Mouse (Mus musculus) c-Kit-negative CD71-positive TER-119-positive erythroid progenitor cells, embryonic 14.5 days (primary cell): ENCODE measurements around the gene Micu2.

Experiments
- DNase-seq: peaks from one replicate; pipeline ENCODE4 v3.0.0-alpha.2; 2013; ENCODE audit warnings: low read depth, low spot score

Gene Micu2

GRCm38 (mm10) chr14:57998526-57999401 lies at the start of gene Micu2:
TSS of gene Micu2 (minus strand) at chr14:57999262.
- peak; percentile 73 for DNase-seq

DNA sequence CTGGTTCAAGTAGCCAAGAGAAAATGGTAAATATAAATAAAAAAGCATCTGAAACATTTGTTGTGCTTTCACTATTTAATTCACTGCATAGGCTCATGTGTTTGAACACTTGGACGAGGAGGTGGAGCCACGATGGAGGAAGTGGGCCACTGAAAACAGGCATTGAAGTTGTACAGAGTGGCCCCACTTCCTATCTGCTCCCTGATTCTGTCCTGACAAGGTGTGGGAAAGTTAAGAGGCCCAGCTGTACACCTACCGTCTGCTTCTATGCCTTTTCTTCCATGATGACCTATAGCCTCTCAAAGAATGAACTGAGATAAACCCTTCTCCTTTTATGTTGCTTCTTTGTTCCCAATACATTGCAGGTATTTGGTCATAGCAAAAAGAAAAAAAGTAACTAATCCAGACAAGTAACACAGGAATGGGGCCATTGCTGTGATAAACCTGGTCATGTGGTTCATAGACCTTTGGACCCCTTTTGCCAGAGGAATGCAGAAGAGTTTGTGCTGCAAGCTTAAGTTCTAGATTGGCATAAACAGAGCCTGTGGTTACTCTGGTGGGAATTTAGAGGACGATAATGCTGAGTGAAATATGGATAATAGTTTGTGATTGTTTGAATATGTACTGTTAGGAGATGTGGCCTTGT lies 47.7 kb upstream of the Micu2 start:
- DNase-seq, result no peak

DNA sequence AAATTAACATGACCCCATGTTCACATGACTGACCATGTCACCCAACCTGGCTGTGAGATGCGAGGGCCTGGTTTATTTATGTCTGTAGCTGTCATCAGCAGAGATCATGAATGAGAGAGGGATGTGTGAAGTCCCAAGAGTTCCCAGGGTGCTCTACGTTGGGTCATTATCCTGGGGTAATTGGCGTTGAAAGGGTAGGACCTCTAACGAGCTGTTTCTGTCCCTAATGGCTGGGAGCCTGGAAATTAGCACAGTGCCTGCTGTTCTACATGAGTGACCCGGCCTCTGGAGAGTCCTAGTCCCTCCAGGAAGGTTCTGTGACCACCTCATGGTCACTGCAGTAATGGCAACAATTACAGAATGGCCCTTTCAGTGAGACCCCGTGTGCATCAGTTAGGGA lies 37.1 kb upstream of the Micu2 start:
- DNase-seq, result no peak

DNA sequence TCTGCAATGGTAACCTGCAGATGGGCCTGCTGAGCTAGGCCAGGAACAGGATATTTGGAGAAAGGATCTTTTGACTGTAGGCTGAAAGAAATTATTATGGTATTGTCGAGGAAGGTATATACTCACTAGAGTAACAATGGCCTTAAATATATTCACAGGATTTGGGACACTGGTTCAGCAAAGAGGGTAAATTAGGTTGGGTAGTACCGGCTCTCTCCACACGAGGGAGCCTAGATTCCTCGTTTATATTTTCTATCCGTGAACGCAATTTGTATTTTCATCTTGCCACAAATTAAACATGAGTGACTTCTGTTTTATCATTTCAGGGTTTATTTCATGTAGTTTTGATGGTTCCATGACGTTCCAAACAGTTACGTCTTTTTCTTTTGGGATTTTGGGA lies 35.5 kb upstream of the Micu2 start:
- no peak for DNase-seq

DNA sequence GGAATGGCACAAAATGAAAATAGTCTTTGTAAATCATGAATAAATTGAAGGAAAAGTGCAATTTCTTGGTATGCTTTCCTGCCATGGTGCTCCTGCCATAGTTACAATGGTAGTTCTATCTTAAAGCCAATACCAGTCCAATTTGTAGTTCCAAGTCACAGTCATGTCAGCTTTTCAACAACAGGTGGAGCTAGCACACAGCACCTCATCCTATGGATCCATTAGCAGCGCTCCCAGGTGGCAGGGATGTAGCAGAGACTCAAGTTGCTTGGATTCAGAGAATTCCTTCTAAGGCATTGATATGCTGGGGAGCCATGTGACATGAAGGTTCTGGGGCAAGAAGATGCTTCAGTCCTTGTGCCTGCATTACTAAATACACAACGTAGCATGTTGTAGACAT lies 19.8 kb upstream of the Micu2 start:
- DNase-seq, result no peak

GRCm38 (mm10) chr14:58003852-58004251 lies 4.8 kb upstream of the Micu2 start:
- no peak for DNase-seq

DNA sequence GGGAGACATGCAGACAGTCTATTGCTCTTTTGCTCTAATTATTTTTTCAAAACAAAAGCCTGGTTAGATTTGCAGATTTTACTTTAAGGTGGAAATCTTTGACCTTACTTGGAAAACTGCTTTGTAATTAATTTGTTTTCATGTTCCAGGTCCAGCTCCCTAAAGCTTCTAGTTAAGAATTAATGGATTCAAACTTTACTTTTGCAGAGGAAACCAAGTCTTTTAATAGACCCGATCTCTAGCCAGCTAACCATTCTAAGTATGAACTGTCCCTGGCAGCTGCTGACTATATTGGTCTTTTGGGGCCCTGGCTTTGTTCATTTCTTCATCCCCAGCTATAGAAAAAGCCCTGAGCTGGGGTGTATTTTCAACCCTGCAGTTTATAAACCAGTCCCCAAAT lies 3.1 kb upstream of the Micu2 start:
- DNase-seq, result no peak

GRCm38 (mm10) chr14:57999402-57999734 lies 306 bp upstream of the Micu2 start:
- DNase-seq, result no peak

DNA sequence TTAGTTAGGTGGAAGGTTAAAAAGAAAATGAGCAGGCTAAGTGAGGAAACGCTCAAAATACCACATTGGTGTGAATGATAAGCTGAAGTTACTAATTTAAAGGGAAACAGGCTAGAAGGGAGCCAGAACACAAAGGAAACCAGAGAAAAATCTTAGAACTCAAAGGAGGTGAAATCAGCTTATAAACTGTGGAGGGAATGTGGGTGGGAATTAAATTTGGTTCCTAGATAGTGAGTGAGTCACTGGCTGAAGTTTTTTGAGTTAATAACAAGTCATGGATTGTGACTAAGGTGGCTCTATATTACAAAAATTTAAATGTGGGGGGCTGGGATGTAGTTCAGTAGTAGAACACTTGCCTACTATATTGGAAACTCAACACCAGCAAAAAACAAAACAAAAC lies 1.6 kb downstream of the Micu2 start:
- no peak for DNase-seq

GRCm38 (mm10) chr14:57996210-57996609 lies 2.9 kb downstream of the Micu2 start:
- DNase-seq, result no peak

DNA sequence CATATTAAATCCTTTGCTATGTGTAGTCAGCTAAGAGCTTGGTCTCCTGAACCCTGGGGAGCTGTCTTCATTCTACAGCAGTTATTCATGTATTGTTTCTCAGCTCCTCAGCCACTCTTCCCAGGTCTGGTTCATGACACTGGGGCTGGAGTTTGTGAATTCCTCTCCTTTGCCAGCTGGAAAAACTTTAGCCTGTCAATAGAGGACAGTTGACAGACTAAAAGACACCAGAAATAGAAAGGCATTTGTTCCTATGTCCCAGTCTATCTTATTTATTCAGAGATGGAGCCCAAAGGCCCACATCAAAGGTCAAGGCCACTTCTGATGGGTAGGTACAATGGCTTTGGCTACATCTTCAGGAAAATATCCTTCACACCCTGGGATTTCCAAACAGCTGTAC lies 7.3 kb downstream of the Micu2 start:
- DNase-seq, result no peak

GRCm38 (mm10) chr14:57989162-57989561 lies 9.9 kb downstream of the Micu2 start:
- no peak for DNase-seq

DNA sequence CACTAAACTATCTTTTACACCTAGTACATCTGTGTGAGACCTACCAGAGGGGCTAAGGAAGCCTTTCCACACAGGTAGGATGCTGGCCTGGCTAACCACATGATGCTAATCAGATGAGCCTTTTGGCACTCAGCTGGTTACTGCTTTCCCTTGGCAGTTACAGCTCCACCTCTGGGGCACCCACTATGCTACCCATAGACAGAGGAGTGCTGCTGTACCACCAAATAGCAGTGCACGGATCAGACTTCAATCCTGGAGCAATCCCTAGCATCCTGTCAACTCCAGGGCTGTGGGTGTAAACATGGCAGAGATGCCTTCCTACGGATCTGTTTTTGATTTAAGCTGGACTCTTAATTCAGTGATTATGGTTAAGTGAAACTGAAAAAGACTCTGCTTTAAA lies 13.3 kb downstream of the Micu2 start:
- DNase-seq, result no peak

GRCm38 (mm10) chr14:57982450-57982849 lies 16.6 kb downstream of the Micu2 start:
- DNase-seq, result no peak

DNA sequence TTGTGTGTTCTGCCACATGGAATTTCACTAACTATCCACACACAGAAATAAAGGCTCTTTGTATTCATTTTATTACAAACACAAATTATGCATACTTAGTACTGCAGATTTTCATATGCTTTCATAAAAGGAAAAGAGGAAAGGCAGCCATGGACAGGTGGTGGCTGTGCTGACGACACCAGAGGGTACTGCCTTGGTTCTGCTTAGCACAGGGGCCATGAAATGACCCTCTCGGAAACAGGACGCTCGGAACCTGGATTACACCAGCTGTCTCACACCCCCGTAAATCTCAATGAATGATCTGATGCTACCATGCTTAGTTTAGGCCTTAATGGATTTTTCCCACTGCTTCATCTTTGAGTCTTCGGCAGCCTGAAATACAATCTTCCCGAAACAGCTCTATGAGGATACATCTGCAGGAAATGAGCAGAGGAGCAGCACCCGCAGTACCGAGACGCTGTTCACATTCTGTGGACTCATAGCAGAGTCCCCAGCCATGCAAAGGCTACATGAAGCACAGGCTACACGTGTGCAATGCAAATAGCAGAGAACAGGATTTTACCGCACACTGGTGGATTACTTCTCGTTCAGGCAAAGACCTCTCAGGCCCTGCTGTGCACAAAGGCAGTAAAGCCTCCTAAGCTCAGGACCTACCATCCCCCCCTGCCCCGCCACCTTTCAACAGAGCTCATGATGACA lies 17.2 kb downstream of the Micu2 start:
- DNase-seq, result no peak

DNA sequence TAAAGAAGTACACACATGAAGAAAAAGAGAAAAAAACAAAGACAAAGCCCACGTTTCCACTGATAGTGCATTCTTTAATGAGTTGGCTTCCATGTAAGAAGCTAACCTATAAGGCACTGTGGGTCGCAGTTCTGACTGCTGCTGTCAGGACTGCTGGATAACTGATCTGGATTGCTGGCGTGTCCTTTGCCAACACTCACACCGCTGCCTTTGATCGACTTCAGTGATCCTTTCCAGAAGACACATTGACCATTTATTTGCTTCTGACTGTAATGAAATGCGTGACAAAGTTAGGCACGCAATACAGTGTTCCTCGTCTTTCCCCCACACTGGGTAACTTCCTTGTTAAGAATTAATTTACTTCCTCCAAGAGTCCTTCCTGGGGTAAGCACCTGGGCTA lies 18.3 kb downstream of the Micu2 start:
- DNase-seq, result no peak

DNA sequence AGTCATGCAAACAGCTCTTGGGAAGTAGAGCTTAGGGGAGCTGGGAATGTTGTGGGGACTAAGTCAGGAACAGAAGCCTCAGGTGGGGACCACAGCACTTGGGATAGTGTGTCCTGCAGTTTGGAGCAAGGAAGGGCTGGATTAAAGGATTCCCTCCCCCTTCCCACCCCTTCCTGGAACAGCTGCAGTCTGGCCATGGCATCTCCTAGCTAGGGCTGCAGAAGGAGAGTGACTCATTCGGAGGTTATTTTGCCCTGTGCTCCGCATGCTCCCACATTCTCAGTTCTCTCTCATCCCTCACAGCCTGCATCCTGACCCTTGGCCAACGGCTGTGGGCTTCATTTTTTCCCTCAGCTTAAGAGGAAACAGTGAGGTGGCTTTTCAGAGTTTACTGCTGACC lies 18.9 kb downstream of the Micu2 start:
- no peak for DNase-seq

- no peak for DNase-seq
Observed at GRCm38 (mm10) chr14:57978144-57978543, 20.9 kb downstream of the Micu2 start.

- no peak for DNase-seq
Observed at GRCm38 (mm10) chr14:57975656-57976055, 23.4 kb downstream of the Micu2 start.

GRCm38 (mm10) chr14:57971986-57972525 lies 27.0 kb downstream of the Micu2 start:
- no peak for DNase-seq

GRCm38 (mm10) chr14:57968873-57969272 lies 30.2 kb downstream of the Micu2 start:
- DNase-seq, result no peak

DNA sequence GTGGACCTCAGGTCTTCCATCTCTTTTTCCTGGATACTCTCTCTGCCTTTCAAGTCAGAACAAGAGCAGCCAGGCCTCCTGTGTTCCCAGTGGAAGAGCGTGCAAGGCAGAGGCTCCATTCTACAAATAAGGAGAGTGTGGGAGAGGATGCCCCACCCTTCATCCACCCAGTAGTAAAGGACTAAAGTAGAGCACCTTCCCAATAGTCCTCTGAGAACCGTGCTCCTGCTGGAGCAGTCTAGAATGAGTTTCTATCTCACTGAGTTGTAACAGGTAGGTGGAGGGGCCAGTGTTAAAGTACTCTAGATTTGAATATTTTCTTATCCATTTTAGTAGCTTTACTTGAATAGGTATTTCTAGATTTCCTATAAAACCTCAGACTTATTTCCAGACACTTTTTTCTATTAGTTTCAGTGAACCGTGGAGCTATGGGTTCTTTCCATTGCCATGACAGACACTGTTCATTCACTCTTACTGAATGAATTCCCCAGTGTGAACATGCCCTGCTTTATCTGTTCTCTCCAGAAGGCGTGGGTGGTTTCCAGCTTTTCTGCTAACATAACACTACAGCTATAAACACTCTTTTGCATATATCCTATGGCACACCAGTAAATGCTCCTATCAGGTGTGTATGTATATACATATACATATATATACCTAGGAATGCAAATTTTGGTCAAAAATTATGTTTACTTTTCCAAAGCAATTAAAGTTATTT lies 31.8 kb downstream of the Micu2 start:
- DNase-seq, result peak; percentile 50
